Mouse (Mus musculus): ENCODE results near the gene Mmp14.

Gene Mmp14

GRCm38 (mm10) chr14:54477172-54477909 lies 45.9 kb downstream of the Mmp14 start:
- DNase-seq = no peak

DNA sequence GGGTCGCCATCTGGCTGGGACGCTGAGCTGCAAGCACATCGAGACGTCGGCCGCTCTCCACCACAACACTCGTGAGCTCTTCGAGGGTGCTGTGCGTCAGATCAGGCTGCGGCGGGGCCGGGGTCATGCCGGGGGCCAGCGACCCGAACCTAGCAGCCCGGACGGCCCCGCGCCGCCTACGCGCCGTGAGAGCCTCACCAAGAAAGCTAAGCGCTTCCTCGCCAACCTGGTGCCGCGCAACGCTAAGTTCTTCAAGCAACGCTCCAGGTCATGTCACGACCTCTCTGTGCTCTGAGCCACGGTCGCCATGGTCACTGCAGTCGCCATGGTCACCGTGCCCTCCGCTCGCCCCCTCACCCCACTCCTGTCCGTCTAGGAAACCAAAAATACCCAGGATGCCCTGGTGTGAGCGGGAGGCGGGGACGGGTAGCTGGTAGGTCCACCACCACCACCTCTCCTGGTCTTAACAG lies 48.1 kb downstream of the Mmp14 start:
- DNase-seq = peak; percentile 75 to 84

- DNase-seq = no peak
These were observed 49.3 kb downstream of the Mmp14 start for GRCm38 (mm10) chr14:54480673-54481072.

- DNase-seq = no peak
These were observed 50.0 kb downstream of the Mmp14 start for GRCm38 (mm10) chr14:54481402-54481801.

GRCm38 (mm10) chr14:54482498-54482897 lies 51.1 kb downstream of the Mmp14 start:
- DNase-seq = peak; percentile 60 to 72

- no peak for DNase-seq
These were observed 54.5 kb downstream of the Mmp14 start for GRCm38 (mm10) chr14:54485899-54486298.

DNA sequence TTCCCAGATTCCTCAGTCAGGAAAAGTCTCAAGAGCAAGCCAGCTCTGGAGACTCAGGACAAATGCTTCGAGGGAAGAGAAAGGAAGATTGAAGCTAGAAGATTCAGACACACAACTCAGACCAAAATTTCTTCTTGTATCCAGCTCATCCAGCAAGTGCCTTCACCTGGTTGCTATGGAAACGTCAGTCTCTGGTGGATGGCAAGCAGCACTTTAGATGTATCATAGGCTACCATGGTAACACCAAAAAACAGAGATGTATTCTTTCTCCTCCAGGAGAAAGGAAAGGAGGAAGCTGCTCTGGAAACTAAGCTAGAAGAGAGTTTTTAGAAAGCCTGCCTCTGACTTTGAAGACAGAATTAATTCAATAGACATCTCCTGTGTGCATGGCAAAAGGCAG lies 56.3 kb downstream of the Mmp14 start:
- DNase-seq = no peak

DNA sequence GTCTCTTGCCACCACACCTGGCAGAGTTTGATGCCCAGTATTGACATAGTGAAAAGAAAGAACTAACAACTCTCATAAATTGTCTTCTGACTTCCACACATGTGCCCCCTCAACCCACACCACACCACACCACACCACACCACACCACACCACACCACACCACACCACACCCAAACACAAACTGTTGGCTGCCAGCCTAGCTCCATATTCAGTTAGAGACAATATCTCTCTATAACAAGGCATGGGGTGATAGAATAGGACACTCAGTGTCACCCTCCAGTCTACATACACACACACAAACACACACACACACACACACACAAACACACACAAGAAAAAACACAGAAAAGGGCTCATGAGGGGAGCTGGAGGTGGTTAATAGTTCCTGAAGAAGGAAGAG lies 56.9 kb downstream of the Mmp14 start:
- DNase-seq = no peak

- DNase-seq = peak in 1 of 2 experiments; percentile 39
These were observed 61.1 kb downstream of the Mmp14 start for GRCm38 (mm10) chr14:54492345-54493131.

DNA sequence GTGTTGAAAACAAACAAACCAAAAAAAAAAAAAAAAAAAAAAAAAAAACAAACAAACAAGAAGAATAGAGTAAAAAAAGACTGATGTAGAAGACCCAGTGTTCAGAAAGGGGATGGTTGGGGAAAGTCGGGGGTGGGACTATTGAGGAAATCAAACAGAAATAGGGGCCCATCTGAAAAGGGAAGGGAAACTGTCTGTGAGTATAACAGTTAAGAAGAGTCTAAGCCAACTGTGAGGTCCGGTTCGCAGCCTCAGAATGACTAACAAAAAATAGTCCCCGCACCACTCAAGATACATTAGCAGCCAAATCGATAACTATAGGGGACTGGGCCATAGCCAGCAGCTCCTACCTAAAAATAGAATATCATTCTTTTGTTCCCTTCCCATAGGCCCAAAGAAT lies 61.8 kb downstream of the Mmp14 start:
- DNase-seq = no peak

- DNase-seq = peak; percentile 74 to 82
These were observed 62.8 kb downstream of the Mmp14 start for GRCm38 (mm10) chr14:54494234-54494633.
